Mouse (Mus musculus) spleen, adult 2 months (tissue): ENCODE results near the gene Abl1.

Source experiments
- CTCF ChIP-seq: fragments of 200-500 bp; IDR thresholded peaks from 2 replicates; pipeline ENCODE4 v1.5.1; 2011; ENCODE audit warnings: mild to moderate bottlenecking, inconsistent platforms; ENCODE audit not compliant: insufficient read depth, insufficient read length, insufficient replicate concordance; ENCODE audit errors: extremely low read depth
- POLR2A ChIP-seq: fragments of 200-500 bp; IDR thresholded peaks from 2 replicates; pipeline ENCODE4 v1.6.1; 2011; ENCODE audit warnings: low read depth, low read length, inconsistent platforms

- TF ChIP-seq POLR2A (no peak), CTCF (no peak)
Measured at GRCm38 (mm10) chr2:31706531-31706930, 18.4 kb downstream of the Abl1 start.
